Mouse (Mus musculus) spleen, adult 2 months (tissue): Measurements from ENCODE around the gene Pum1.

ENCODE experiments used
- CTCF ChIP-seq: fragments of 200-500 bp; IDR thresholded peaks from 2 replicates; pipeline ENCODE4 v1.5.1; 2011; ENCODE audit warnings: mild to moderate bottlenecking, inconsistent platforms; ENCODE audit not compliant: insufficient read depth, insufficient read length, insufficient replicate concordance; ENCODE audit errors: extremely low read depth
- POLR2A ChIP-seq: fragments of 200-500 bp; IDR thresholded peaks from 2 replicates; pipeline ENCODE4 v1.6.1; 2011; ENCODE audit warnings: low read depth, low read length, inconsistent platforms

GRCm38 (mm10) chr4:130800147-130800546, 137.0 kb downstream of the Pum1 start:
- TF ChIP-seq CTCF (no peak), POLR2A (no peak)
